9 mouse cellular contexts compared by ENCODE assay signal in the genomic region with DNA sequence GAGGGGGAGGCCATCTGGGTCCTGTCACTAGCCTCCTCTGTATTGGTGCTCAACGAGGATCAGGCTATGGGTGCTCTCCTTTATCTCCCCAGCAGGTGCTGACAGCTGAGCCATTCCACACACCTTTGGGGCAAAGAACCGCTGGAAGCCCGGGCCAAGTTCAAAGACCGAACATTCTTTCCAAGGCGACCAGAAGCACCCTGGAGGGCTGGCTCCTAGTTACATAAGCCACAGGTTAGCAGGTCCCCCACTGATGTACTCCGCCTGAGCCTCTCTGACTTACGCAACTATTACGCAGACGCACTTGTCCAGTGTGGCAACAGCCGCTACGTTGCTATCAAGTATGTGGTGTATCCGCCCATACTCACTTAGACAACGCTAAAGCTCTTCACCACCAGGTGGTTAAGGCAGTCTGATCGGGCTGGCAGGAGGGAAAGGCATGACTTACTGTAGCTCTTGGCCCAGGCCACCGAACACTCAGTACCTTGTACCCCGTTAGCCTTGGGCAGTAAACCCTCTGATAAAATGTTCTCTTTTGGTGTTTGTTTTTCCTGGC.
A peak's percentile ranks its signal among the peaks of the same experiment; 100 is the strongest.
DNase-seq lines count a peak whose midpoint lies in the region; ATAC-seq and TF ChIP-seq lines count a peak whose summit lies in the region.
"Had no signal": no experiment of that assay in that cellular context is flagged by ENCODE, and none has a peak within 500 bp of the region (broad histone marks: within the 10 kb centered on the region; RNA-seq: fewer than 3 reads in every experiment).

No protein-coding gene starts in this region.

- H3K36me3 ChIP-seq in intestine, embryonic 15.5 days: no peaks in the 10 kb centered on the region
- no peaks in the 10 kb centered on the region for H3K36me3 ChIP-seq in lung, embryonic 15.5 days

- no peak overlapping the region for H3K4me3 ChIP-seq in gastrocnemius, adult 2 months
- no peak overlapping the region for H3K4me3 ChIP-seq in intestine, embryonic 15.5 days (replicated peaks)
- no peak overlapping the region for H3K4me3 ChIP-seq in lung, embryonic 15.5 days

- no peaks in the 10 kb centered on the region for H3K27me3 ChIP-seq in intestine, embryonic 15.5 days (replicated peaks)
- no peaks in the 10 kb centered on the region for H3K27me3 ChIP-seq in lung, embryonic 15.5 days

- TF ChIP-seq CTCF in gastrocnemius, adult 2 months (IDR thresholded peaks at IDR 0.05): peak; percentile 46

- intact Hi-C loops in gastrocnemius, adult 2 months (cut with DNase I): loop anchor here (5.0 kb wide), 2 partner anchors 106 to 211 kb away; partner anchors contain the start of gene Nudt4
- intact Hi-C loops in left cerebral cortex, postnatal 25 days (cut with DNase I): no loop called here

- peak overlapping the region; percentile 92 for H3K27ac ChIP-seq in gastrocnemius, adult 2 months
- no peak overlapping the region for H3K27ac ChIP-seq in intestine, embryonic 15.5 days
- H3K27ac ChIP-seq in lung, embryonic 15.5 days: no peak overlapping the region
- H3K27ac ChIP-seq: hindbrain, embryonic 14.5 days had no signal

- no peak overlapping the region for H3K9ac ChIP-seq in intestine, embryonic 15.5 days
- no peak overlapping the region for H3K9ac ChIP-seq in lung, embryonic 15.5 days
- H3K9ac ChIP-seq: hindbrain, embryonic 14.5 days had no signal

- H3K4me2 ChIP-seq in intestine, embryonic 15.5 days (replicated peaks): no peak overlapping the region
- no peak overlapping the region for H3K4me2 ChIP-seq in lung, embryonic 15.5 days
- H3K4me2 ChIP-seq: hindbrain, embryonic 14.5 days had no signal

- 85% methylated on average over 16 of the region's 16 CpGs for WGBS in intestine, embryonic 15.5 days
- 64% methylated on average over 16 of the region's 16 CpGs for WGBS in lung, embryonic 15.5 days

- ATAC-seq in intestine, embryonic 15.5 days: peak; percentile 56
- ATAC-seq in lung, embryonic 15.5 days (ENCODE audit: borderline replicate concordance, extremely low read depth, low FRiP score, low TSS enrichment): peak; percentile 42; the same call in 1 of the 2 replicates
- no peak for ATAC-seq in CD4-positive, CD25-positive, alpha-beta regulatory T cell, adult 4 months

- no peaks in the 10 kb centered on the region for H3K4me1 ChIP-seq in intestine, embryonic 15.5 days (replicated peaks)
- H3K4me1 ChIP-seq in lung, embryonic 15.5 days: no peaks in the 10 kb centered on the region

- no peaks in the 10 kb centered on the region for H3K9me3 ChIP-seq in intestine, embryonic 15.5 days
- no peaks in the 10 kb centered on the region for H3K9me3 ChIP-seq in lung, embryonic 15.5 days

- DNase-seq in ZHBTc4 (ENCODE audit: low read depth, low spot score): peak; percentile 80
- DNase-seq in gastrocnemius, adult 2 months: peak; percentile 63
- no peak for DNase-seq in urinary bladder, adult 2 months (ENCODE audit: low spot score)
- DNase-seq in layer of hippocampus, adult 18-20 months (ENCODE audit: low spot score in 2 of 2): no peak
- no peak for DNase-seq in left cerebral cortex, postnatal 25 days (ENCODE audit: low spot score in 2 of 2)

Comparison
In these comparisons a context has a peak if more than half of its experiments do, and no peak if none do; other contexts are left out.
1. DNase-seq: peak in ZHBTc4 (single experiment) and gastrocnemius, adult 2 months (single experiment); none in urinary bladder, adult 2 months (single experiment), layer of hippocampus, adult 18-20 months (0 of 2) and left cerebral cortex, postnatal 25 days (0 of 2).